Mouse (Mus musculus): Measurements from ENCODE around the gene Gng3. TPM values are rescaled to one million over a fixed set of nuclear protein-coding genes. Genes with fewer than 3 reads are reported as not detected.

Gene Gng3
- polyA plus RNA-seq, 1 experiment from 2014 or later = 520 TPM

- no peak overlapping the region for H3K9ac ChIP-seq
- DNase-seq (ENCODE audit: low spot score) = no peak
- peak overlapping the region; percentile 69 for H3K4me3 ChIP-seq (replicated peaks; ENCODE audit: low read length)
- H3K9me3 ChIP-seq (ENCODE audit: control insufficient read depth, low read length) = no peaks in the 10 kb centered on the region
- no peak for ATAC-seq (ENCODE audit: low FRiP score)
- H3K36me3 ChIP-seq (replicated peaks; ENCODE audit: control insufficient read depth, insufficient read depth) = peaks cover 23% of the 10 kb centered on the region
- H3K27me3 ChIP-seq (ENCODE audit: control insufficient read depth, insufficient read depth, low read length) = no peaks in the 10 kb centered on the region
- peaks cover 18% of the 10 kb centered on the region for H3K4me1 ChIP-seq (replicated peaks; ENCODE audit: control insufficient read depth, insufficient read depth, low read length)
- peak overlapping the region; percentile 94 for H3K4me2 ChIP-seq (replicated peaks)
- peak overlapping the region; percentile 61; the same call in 1 of the 2 replicates for H3K27ac ChIP-seq
Observed at GRCm38 (mm10) chr19:8798947-8799315, 40.1 kb downstream of the Gng3 start.

GRCm38 (mm10) chr19:8798264-8798946 is 40.6 kb downstream of the Gng3 start, which contains the start of gene Polr2g:
Gene Polr2g, minus strand, starts transcription at chr19:8798577.
- Histone ChIP-seq H3K4me3 (replicated peaks; ENCODE audit: low read length) (peak within 1 kb of the TSS; percentile 69), H3K4me1 (replicated peaks; ENCODE audit: control insufficient read depth, insufficient read depth, low read length) (peaks cover 18% of the 10 kb centered on the region), H3K9ac (peak within 1 kb of the TSS; percentile 77), H3K9me3 (ENCODE audit: control insufficient read depth, low read length) (no peaks in the 10 kb centered on the region), H3K4me2 (replicated peaks) (peak within 1 kb of the TSS; percentile 94), H3K27ac (peak within 1 kb of the TSS; percentile 61), H3K27me3 (ENCODE audit: control insufficient read depth, insufficient read depth, low read length) (no peaks in the 10 kb centered on the region), H3K36me3 (replicated peaks; ENCODE audit: control insufficient read depth, insufficient read depth) (peaks cover 29% of the 10 kb centered on the region)
- WGBS = 2% methylated on average over 25 of the region's 25 CpGs
- ATAC-seq (ENCODE audit: low FRiP score) = peak; percentile 70
- peak; percentile 91 for DNase-seq (ENCODE audit: low spot score)

GRCm38 (mm10) chr19:8790171-8790570 is 48.8 kb downstream of the Gng3 start:
- Histone ChIP-seq H3K9ac (no peak overlapping the region), H3K4me3 (replicated peaks; ENCODE audit: low read length) (no peak overlapping the region), H3K4me2 (replicated peaks) (no peak overlapping the region), H3K36me3 (replicated peaks; ENCODE audit: control insufficient read depth, insufficient read depth) (peaks cover 36% of the 10 kb centered on the region), H3K4me1 (replicated peaks; ENCODE audit: control insufficient read depth, insufficient read depth, low read length) (peaks cover 5% of the 10 kb centered on the region; the same call in 1 of the 2 replicates), H3K27me3 (ENCODE audit: control insufficient read depth, insufficient read depth, low read length) (no peaks in the 10 kb centered on the region), H3K9me3 (ENCODE audit: control insufficient read depth, low read length) (no peaks in the 10 kb centered on the region), H3K27ac (no peak overlapping the region)
- WGBS = 88% methylated on average over 7 of the region's 7 CpGs
- DNase-seq (ENCODE audit: low spot score) (no peak), ATAC-seq (ENCODE audit: low FRiP score) (no peak)

GRCm38 (mm10) chr19:8789171-8789570 is 49.8 kb downstream of the Gng3 start:
- peaks cover 26% of the 10 kb centered on the region for H3K36me3 ChIP-seq (replicated peaks; ENCODE audit: control insufficient read depth, insufficient read depth)
- DNase-seq (ENCODE audit: low spot score) = no peak
- peaks cover 6% of the 10 kb centered on the region; the same call in 1 of the 2 replicates for H3K4me1 ChIP-seq (replicated peaks; ENCODE audit: control insufficient read depth, insufficient read depth, low read length)
- ATAC-seq (ENCODE audit: low FRiP score) = no peak
- WGBS = 62% methylated on average over 1 of the region's 1 CpGs
- peak overlapping the region; percentile 13; the same call in 1 of the 2 replicates for H3K9ac ChIP-seq
- H3K27ac ChIP-seq = peak overlapping the region; percentile 64
- no peak overlapping the region for H3K4me2 ChIP-seq (replicated peaks)
- H3K4me3 ChIP-seq (replicated peaks; ENCODE audit: low read length) = no peak overlapping the region
- H3K9me3 ChIP-seq (ENCODE audit: control insufficient read depth, low read length) = no peaks in the 10 kb centered on the region
- H3K27me3 ChIP-seq (ENCODE audit: control insufficient read depth, insufficient read depth, low read length) = no peaks in the 10 kb centered on the region

GRCm38 (mm10) chr19:8788521-8788920 is 50.5 kb downstream of the Gng3 start:
- Histone ChIP-seq H3K36me3 (replicated peaks; ENCODE audit: control insufficient read depth, insufficient read depth) (peaks cover 26% of the 10 kb centered on the region), H3K27me3 (ENCODE audit: control insufficient read depth, insufficient read depth, low read length) (no peaks in the 10 kb centered on the region), H3K9me3 (ENCODE audit: control insufficient read depth, low read length) (no peaks in the 10 kb centered on the region), H3K4me3 (replicated peaks; ENCODE audit: low read length) (no peak overlapping the region), H3K4me2 (replicated peaks) (no peak overlapping the region), H3K4me1 (replicated peaks; ENCODE audit: control insufficient read depth, insufficient read depth, low read length) (peaks cover 6% of the 10 kb centered on the region; the same call in 1 of the 2 replicates), H3K9ac (peak overlapping the region; percentile 13; the same call in 1 of the 2 replicates), H3K27ac (peak overlapping the region; percentile 64; the same call in 1 of the 2 replicates)
- ATAC-seq (ENCODE audit: low FRiP score) = no peak
- 27% methylated on average over 3 of the region's 3 CpGs for WGBS
- DNase-seq (ENCODE audit: low spot score) = no peak

Small RNA genes within 50 kb of the gene (microRNA-seq; reads per million reads assigned to microRNA genes)
- gene Mir5136 = not detected

Other genes starting within 250 kb of the Gng3 start
- 9.2 and 11.9 TPM in 2 replicates for gene Slc22a8, start 247.9 kb downstream of the Gng3 start, polyA plus RNA-seq (2014; fragmentation: Nextera tagmentation; extraction: Ambion mirVana)
- gene Slc22a6, start 221.2 kb downstream of the Gng3 start, polyA plus RNA-seq (2014; fragmentation: Nextera tagmentation; extraction: Ambion mirVana) = 3.5 and 3.7 TPM in 2 replicates
- 0.30 and 0.35 TPM in 2 replicates for gene Chrm1, start 175.4 kb downstream of the Gng3 start, polyA plus RNA-seq (2014; fragmentation: Nextera tagmentation; extraction: Ambion mirVana)
- gene Slc3a2, start 115.8 kb downstream of the Gng3 start, polyA plus RNA-seq (2014; fragmentation: Nextera tagmentation; extraction: Ambion mirVana) = 161 and 174 TPM in 2 replicates
- gene Wdr74, start 103.4 kb downstream of the Gng3 start, polyA plus RNA-seq (2014; fragmentation: Nextera tagmentation; extraction: Ambion mirVana) = 80.7 and 80.8 TPM in 2 replicates
- gene 1700092M07Rik, start 98.5 kb downstream of the Gng3 start, polyA plus RNA-seq (2014; fragmentation: Nextera tagmentation; extraction: Ambion mirVana) = 0.84 and 0.90 TPM in 2 replicates
- gene Stx5a, start 97.8 kb downstream of the Gng3 start, polyA plus RNA-seq (2014; fragmentation: Nextera tagmentation; extraction: Ambion mirVana) = 102 and 103 TPM in 2 replicates
- 120 and 125 TPM in 2 replicates for gene Nxf1, start 82.1 kb downstream of the Gng3 start, polyA plus RNA-seq (2014; fragmentation: Nextera tagmentation; extraction: Ambion mirVana)
- 209 and 273 TPM in 2 replicates for gene Tmem223, start 68.2 kb downstream of the Gng3 start, polyA plus RNA-seq (2014; fragmentation: Nextera tagmentation; extraction: Ambion mirVana)
- gene Tmem179b, start 64.7 kb downstream of the Gng3 start, polyA plus RNA-seq (2014; fragmentation: Nextera tagmentation; extraction: Ambion mirVana) = 29.3 and 37.5 TPM in 2 replicates
- 18.7 TPM in 2 replicates for gene Taf6l, start 52.8 kb downstream of the Gng3 start, polyA plus RNA-seq (2014; fragmentation: Nextera tagmentation; extraction: Ambion mirVana)
- gene Polr2g, start 40.6 kb downstream of the Gng3 start, polyA plus RNA-seq (2014; fragmentation: Nextera tagmentation; extraction: Ambion mirVana) = 134 and 145 TPM in 2 replicates
- 6.8 and 7.1 TPM in 2 replicates for gene Zbtb3, start 36.6 kb downstream of the Gng3 start, polyA plus RNA-seq (2014; fragmentation: Nextera tagmentation; extraction: Ambion mirVana)
- 46.9 and 56.1 TPM in 2 replicates for gene Ttc9c, start 19.9 kb downstream of the Gng3 start, polyA plus RNA-seq (2014; fragmentation: Nextera tagmentation; extraction: Ambion mirVana)
- gene Hnrnpul2, start 19.2 kb downstream of the Gng3 start, polyA plus RNA-seq (2014; fragmentation: Nextera tagmentation; extraction: Ambion mirVana) = 8.0 and 8.4 TPM in 2 replicates
- not detected in 2 replicates for gene AC129217.1, start 9.4 kb downstream of the Gng3 start, polyA plus RNA-seq (2014; fragmentation: Nextera tagmentation; extraction: Ambion mirVana)
- 79.9 and 89.2 TPM in 2 replicates for gene Bscl2, start 1.7 kb downstream of the Gng3 start, polyA plus RNA-seq (2014; fragmentation: Nextera tagmentation; extraction: Ambion mirVana)
- 0.82 and 1.1 TPM in 2 replicates for gene Lrrn4cl, start 11.6 kb upstream of the Gng3 start, polyA plus RNA-seq (2014; fragmentation: Nextera tagmentation; extraction: Ambion mirVana)
- gene Ubxn1, start 32.3 kb upstream of the Gng3 start, polyA plus RNA-seq (2014; fragmentation: Nextera tagmentation; extraction: Ambion mirVana) = 129 and 131 TPM in 2 replicates
- 49.1 and 60.6 TPM in 2 replicates for gene Uqcc3, start 41.7 kb upstream of the Gng3 start, polyA plus RNA-seq (2014; fragmentation: Nextera tagmentation; extraction: Ambion mirVana)
- gene Lbhd1, start 44.5 kb upstream of the Gng3 start, polyA plus RNA-seq (2014; fragmentation: Nextera tagmentation; extraction: Ambion mirVana) = 33.0 and 39.9 TPM in 2 replicates
- gene Gm49403, start 44.7 kb upstream of the Gng3 start, polyA plus RNA-seq (2014; fragmentation: Nextera tagmentation; extraction: Ambion mirVana) = not detected in 2 replicates
- gene 1810009A15Rik, start 49.7 kb upstream of the Gng3 start, polyA plus RNA-seq (2014; fragmentation: Nextera tagmentation; extraction: Ambion mirVana) = 42.7 and 49.2 TPM in 2 replicates
- gene Gm49416, start 49.7 kb upstream of the Gng3 start, polyA plus RNA-seq (2014; fragmentation: Nextera tagmentation; extraction: Ambion mirVana) = 2.5 TPM in 1 of 2 replicates, not detected in the other
- gene Ints5, start 53.8 kb upstream of the Gng3 start, polyA plus RNA-seq (2014; fragmentation: Nextera tagmentation; extraction: Ambion mirVana) = 26.4 and 28.5 TPM in 2 replicates
- gene Ganab, start 58.9 kb upstream of the Gng3 start, polyA plus RNA-seq (2014; fragmentation: Nextera tagmentation; extraction: Ambion mirVana) = 76.8 and 84.1 TPM in 2 replicates
- gene B3gat3, start 81.2 kb upstream of the Gng3 start, polyA plus RNA-seq (2014; fragmentation: Nextera tagmentation; extraction: Ambion mirVana) = 81.6 and 83.9 TPM in 2 replicates
- 1.4 and 1.6 TPM in 2 replicates for gene Rom1, start 90.2 kb upstream of the Gng3 start, polyA plus RNA-seq (2014; fragmentation: Nextera tagmentation; extraction: Ambion mirVana)
- gene Eml3, start 90.4 kb upstream of the Gng3 start, polyA plus RNA-seq (2014; fragmentation: Nextera tagmentation; extraction: Ambion mirVana) = 5.8 and 6.1 TPM in 2 replicates
- 29.3 and 30.3 TPM in 2 replicates for gene Mta2, start 102.7 kb upstream of the Gng3 start, polyA plus RNA-seq (2014; fragmentation: Nextera tagmentation; extraction: Ambion mirVana)
- gene Tut1, start 114.7 kb upstream of the Gng3 start, polyA plus RNA-seq (2014; fragmentation: Nextera tagmentation; extraction: Ambion mirVana) = 20.0 and 23.0 TPM in 2 replicates
- gene Eef1g, start 127.8 kb upstream of the Gng3 start, polyA plus RNA-seq (2014; fragmentation: Nextera tagmentation; extraction: Ambion mirVana) = 308 and 316 TPM in 2 replicates
- gene Ahnak, start 150.1 kb upstream of the Gng3 start, polyA plus RNA-seq (2014; fragmentation: Nextera tagmentation; extraction: Ambion mirVana) = 4.5 and 4.9 TPM in 2 replicates
- not detected in 2 replicates for gene Scgb1a1, start 248.8 kb upstream of the Gng3 start, polyA plus RNA-seq (2014; fragmentation: Nextera tagmentation; extraction: Ambion mirVana)

All from hindbrain, embryonic 14.5 days (tissue).